Mouse (Mus musculus) gonadal fat pad, adult 2 months (tissue): ENCODE measurements around the gene Cdc45. TPM values are rescaled to one million over a fixed set of nuclear protein-coding genes. Genes with fewer than 3 reads are reported as not detected.
"Not testable (repeated sequence)": the region's sequence is repeated elsewhere in the genome, so short reads cannot be mapped to it uniquely, and the experiment has no call there.

Experiments used
- DNase-seq: peaks from one replicate; pipeline ENCODE4 v3.0.0-alpha.2; 2012; ENCODE audit warnings: low read depth
- polyA plus RNA-seq: library from polyadenylated mRNA; depleted of rRNA; stranded (reverse); fragments of >200 nt; gene quantifications from 2 replicates; pipeline ENCODE4 v1.2.3, GENCODE M21; 2012; rRNA removed

Cdc45 gene
- 6.7 and 9.1 TPM in 2 replicates for polyA plus RNA-seq

DNA sequence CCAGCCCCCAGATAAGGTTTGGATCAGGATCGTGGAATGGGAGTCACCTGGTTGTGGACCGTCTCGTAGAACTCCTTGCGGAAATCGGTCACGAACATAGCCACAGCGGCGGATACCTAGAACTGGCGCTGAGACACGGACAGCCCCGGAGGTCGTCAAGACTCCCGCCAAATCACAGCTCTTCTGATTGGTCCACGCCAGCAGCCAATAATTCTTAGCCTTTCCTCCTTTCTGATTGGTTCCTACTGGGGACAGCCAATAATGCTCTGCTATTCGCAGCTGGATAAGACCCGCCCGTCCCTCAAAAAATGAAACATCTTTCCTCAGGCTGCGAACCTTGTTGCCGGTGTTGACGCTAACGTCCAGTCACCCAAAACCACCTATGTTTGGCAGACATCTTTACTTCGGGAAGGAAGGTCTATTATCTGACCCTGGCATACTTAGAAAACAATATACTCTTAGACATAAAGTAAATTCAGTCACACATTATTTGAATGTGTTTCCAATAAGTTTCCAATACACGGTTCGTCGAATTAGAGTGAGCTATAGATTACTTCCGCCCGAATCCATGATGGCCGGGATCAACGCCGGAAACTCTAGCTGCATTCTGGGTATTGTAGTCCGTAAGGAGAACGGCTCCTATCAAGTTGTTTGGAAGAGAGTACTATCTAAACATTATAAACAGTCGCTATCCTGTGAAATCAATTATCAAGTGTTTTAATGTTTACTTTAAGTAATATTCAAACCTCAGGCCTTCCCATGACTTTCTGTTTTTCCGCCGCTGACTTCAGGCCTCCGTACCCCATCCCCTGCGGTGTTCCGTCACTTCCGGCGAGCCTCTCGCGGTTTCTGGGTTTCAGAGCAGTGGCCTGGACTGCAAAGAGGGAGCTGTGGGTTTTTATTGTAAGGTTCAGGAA is at the start of gene Cdc45, which contains the start of gene Ufd1:
Gene Cdc45 (minus strand): TSS at position 520 of the 917 bp plus-strand sequence.
Gene Ufd1 (plus strand): TSS at position 312 of the 917 bp plus-strand sequence.
- DNase-seq, result peak; percentile 76

- DNase-seq, result no peak
These were observed 48.4 kb upstream of the Cdc45 start for GRCm38 (mm10) chr16:18860186-18860585.

DNA sequence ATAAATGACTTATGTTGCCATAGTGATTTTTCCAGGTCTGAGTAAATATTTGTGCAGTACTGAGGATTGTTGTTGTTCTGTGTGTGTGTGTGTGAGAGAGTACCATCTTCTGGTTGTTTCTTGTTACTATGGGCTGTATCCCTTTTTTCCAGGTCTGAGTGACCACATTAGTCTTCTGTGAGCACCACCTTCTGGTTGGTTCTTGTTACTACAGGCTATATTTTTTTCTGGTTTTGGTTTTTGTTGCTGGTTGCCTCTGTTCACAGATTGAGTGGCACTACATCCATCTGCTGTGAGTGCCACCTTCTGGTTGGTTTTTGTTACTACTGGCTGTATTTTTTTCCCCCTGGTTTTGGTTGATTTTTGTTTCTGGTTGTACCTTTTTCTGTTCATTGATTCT is 46.8 kb upstream of the Cdc45 start:
- DNase-seq, result no peak

- DNase-seq, result not testable (repeated sequence)
These were observed 37.9 kb upstream of the Cdc45 start for GRCm38 (mm10) chr16:18849521-18850190.

DNA sequence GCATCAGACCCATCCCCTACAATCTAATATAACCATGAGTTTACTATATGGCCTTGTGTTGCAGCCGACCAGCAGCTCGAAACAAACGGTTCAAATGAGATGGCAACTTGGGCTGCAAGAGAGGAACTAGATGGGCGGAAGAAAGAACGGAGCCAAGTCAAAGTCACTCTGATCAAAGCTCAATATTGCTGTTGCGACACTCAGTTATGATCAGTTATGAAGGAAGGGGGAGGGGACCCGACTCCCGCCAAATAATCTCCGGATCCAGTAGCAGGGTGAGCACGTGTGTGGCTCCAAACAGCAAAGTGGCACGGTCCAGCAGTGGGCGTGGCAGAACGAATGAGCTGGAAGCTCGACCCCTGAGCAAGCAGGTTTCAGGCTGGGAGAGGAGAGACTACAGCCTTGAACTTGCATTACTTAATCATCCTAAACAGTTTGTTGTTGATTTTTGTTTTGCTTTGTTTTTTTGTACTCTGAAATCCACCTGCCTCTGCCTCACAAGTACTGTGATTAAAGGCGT is 34.6 kb upstream of the Cdc45 start:
- no peak for DNase-seq

DNA sequence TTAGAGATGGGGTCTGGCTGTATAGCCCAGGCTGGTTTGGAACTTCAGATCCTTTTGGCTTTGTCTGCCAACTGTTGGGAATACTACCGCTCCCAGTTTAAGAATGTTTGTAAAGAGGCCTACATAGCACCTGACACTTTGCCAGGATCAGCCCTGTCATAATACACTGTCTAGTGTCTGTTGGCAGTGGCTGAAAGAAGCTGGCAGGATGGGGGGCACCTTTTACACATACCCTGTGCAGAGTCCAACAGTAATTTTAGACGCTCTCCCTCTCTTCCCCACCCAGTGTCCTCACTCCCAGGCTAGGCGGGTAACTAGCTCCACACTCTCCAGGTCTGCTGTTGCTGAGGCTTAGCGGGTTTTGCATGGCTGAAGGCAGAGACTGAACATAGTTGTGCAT is 26.6 kb upstream of the Cdc45 start:
- DNase-seq, result no peak

DNA sequence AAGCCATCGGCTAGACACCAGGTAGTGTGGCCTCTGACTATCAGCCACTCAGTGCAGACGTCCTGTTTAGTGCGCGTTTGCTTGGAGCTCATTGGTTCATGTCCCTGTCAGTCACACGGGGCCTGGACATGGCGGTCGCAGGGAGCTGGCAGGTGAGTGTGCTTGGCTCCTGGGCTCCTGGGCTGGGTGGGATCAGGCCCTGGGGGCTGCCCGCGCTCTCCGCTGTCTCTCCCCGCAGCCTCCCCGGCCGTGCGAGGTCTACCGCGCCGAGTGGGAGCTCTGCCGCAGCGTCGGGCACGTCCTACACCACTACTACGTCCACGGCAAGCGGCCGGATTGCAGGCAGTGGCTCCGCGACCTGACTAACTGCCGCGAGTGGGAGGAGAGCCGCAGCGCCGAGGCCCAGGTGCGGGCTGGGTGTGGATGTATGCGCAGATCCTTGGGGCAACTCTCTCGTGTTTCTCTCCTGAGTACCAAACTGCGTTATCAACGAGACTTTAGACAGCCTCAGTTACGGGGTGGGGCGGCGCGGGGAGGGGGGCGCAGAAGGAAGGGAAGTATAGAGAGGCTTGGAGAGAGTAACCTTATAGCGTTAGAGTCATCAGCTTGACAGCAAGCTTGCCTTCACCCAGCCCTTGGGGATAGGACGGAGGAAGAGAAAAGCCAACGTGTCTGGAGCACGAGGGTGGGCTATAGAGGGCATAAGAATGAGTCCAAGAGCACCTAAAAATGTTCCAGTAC is 24.9 kb upstream of the Cdc45 start, which contains the start of the genes 2510002D24Rik and Gm28539:
Gene 2510002D24Rik (plus strand): TSS at position 111 of the 741 bp plus-strand sequence.
Gene Gm28539 (plus strand): TSS at position 117 of the 741 bp plus-strand sequence.
- DNase-seq, result peak; percentile 84

- no peak for DNase-seq
These were observed 24.3 kb upstream of the Cdc45 start for GRCm38 (mm10) chr16:18836073-18836467.

- no peak for DNase-seq
These were observed 21.7 kb upstream of the Cdc45 start for GRCm38 (mm10) chr16:18833486-18833885.

- DNase-seq, result no peak
These were observed 17.3 kb upstream of the Cdc45 start for GRCm38 (mm10) chr16:18829102-18829501.

DNA sequence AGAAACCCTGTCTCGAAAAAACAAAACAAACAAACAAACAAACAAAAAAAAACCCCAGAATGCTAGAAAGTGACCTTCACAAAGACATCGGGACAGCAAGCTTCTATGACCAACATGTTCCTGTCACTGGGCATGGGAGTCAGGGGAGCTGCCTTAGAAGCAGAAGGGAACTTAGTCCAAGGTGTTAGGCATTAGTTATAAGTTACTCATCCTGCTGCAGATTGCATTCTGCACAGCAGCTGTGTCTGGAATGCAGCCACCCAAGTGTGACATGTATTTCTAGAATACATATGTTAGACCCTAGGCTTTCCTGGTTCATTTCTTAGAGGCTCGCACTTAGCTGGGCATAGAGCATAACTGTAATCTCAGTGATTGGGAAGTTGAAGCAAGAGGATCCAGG is 16.8 kb upstream of the Cdc45 start:
- no peak for DNase-seq

- no peak for DNase-seq
These were observed 11.1 kb upstream of the Cdc45 start for GRCm38 (mm10) chr16:18822925-18823324.

DNA sequence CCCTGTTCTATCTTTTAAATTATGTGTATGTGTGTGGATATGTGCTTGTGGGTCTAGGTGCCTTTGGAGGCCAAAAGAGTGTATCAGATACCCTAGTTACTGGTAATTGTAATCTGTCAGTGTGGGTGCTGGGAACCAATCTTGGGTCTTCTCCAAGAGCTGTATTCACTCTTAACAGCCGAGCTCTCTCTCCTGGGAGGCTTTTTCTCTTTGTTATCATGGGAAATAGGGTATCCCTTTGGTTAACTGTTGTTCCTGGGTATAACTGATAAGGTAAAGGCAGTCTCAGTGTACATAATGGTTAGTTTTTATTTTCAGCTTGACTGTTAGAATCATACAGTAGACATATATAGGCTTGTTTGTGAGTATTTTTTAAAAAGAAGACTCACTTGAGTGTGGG is 10.6 kb upstream of the Cdc45 start:
- DNase-seq, result no peak

DNA sequence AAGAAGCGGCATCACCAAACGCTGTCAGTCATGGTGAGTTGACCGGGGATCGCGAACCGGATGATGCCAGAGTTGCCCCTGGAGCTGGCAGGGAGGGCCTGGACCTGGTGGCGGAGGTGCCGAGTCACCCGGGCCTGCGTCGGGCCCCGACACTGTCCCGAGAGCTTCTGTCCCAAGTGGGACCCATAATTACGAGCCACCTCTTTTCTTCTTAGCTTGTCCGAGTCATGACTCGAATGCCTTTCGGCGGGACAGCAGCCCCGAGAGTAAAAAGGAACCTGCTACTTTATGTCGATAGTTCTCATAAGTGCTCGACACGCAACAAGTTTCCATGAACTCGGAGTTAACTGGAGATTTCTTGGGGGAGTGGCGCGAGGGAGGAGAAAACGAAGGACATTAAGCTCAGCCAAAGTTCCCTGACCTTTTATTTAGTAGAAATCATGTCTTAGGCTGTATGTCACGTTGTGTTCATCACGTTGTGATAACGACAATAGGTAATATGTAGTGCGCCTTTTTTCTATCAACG is 661 bp upstream of the Cdc45 start:
- no peak for DNase-seq

GRCm38 (mm10) chr16:18811032-18811431 is 755 bp downstream of the Cdc45 start:
- no peak for DNase-seq

DNA sequence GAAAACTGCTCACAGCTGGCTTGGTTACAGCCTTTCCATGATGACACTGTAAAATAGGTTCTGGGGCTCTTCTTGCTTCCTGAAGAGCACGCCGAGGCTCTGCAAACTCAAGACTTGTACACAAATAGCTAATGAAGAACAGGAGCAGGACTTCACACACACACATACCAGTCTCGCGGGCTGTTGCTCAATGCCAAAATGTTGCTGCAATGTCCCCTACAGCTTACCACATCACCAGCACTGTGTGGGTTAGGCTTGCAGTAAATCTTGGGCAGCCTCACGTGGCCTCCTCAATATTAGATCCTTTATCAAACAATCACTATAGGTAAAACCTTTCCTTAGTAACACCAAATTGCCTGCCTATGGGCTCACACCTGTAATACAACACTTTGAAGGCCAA is 2.8 kb downstream of the Cdc45 start:
- DNase-seq, result peak; percentile 83

DNA sequence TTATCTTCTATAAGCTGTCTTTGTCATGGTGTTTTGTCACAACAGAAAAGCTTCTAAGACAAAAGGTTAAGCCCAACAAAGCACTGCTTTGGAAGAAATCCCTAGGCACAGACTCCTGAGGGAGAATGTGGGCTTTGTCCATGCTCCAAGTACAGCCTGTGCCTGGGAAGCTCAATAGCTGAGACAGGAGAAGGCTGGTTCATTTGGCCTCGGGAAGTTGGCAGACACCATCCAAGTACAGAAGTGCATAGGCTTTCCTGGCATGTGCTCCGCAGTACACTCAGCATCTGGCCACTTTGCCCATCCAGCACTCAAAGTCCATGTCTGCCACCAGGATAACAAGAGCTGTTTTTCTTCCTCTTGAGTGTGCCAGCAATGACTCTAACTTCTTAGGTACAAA is 6.0 kb downstream of the Cdc45 start:
- peak; percentile 96 for DNase-seq

- no peak for DNase-seq
These were observed 12.9 kb downstream of the Cdc45 start for GRCm38 (mm10) chr16:18798841-18799240.

GRCm38 (mm10) chr16:18798151-18798550 is 13.6 kb downstream of the Cdc45 start:
- no peak for DNase-seq

GRCm38 (mm10) chr16:18796645-18797044 is 15.1 kb downstream of the Cdc45 start:
- no peak for DNase-seq

GRCm38 (mm10) chr16:18795223-18795899 is 16.4 kb downstream of the Cdc45 start:
- no peak for DNase-seq
